Mouse (Mus musculus) testis, adult 2 months (tissue): ENCODE data around the gene Ifnar1.

Experiments
- CTCF ChIP-seq: fragments of 200-500 bp; IDR thresholded peaks from 2 replicates; pipeline ENCODE4 v1.5.1; 2012; ENCODE audit warnings: low read depth, mild to moderate bottlenecking, inconsistent platforms, low read length, moderate library complexity; ENCODE audit not compliant: control insufficient read depth, insufficient read depth, insufficient replicate concordance
- POLR2A ChIP-seq: fragments of 200-500 bp; IDR thresholded peaks from 2 replicates; pipeline ENCODE4 v1.6.1; 2012; ENCODE audit warnings: low read depth, mild to moderate bottlenecking, inconsistent platforms, low read length, moderate library complexity; ENCODE audit not compliant: control insufficient read depth

- TF ChIP-seq CTCF (no peak), POLR2A (no peak)
Measured at GRCm38 (mm10) chr16:91543619-91544018, 58.6 kb downstream of the Ifnar1 start.
